Mouse (Mus musculus) small intestine, adult 2 months (tissue): ENCODE measurements around the gene Cbr2.
"Not testable (repeated sequence)": the region's sequence is repeated elsewhere in the genome, so short reads cannot be mapped to it uniquely, and the experiment has no call there.

ENCODE experiments used
- CTCF ChIP-seq: fragments of 200-500 bp; IDR thresholded peaks from 2 replicates; pipeline ENCODE4 v1.5.1; 2012; ENCODE audit warnings: low read depth, mild to moderate bottlenecking, control low read depth, inconsistent platforms, low read length, moderate library complexity, mixed read lengths; ENCODE audit not compliant: insufficient replicate concordance, insufficient read length; ENCODE audit errors: extremely low read depth
- POLR2A ChIP-seq: fragments of 200-500 bp; IDR thresholded peaks from 2 replicates; pipeline ENCODE4 v1.6.1; 2012; ENCODE audit warnings: low read depth, mild to moderate bottlenecking, control low read depth, inconsistent platforms, low read length, moderate library complexity

DNA sequence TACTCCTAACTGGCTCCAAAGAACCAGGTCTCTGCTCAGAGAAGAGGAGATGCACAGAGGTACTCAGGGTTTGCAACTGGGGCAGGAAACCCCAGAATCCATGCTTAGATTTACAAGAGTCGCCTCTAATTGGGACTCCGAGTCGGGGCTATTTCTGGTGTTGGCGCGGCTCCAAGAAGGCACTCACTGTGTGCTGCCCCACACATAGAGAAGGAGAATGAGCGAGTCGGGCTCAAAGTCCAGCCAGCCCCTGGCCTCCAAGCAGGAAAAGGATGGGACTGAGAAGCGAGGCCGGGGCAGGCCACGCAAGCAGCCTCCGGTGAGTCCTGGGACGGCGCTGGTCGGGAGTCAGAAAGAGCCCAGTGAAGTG, 30.7 kb upstream of the Cbr2 start, which contains the start of gene Hmga1b:
- not testable (repeated sequence) for TF ChIP-seq POLR2A, CTCF
